Mouse (Mus musculus): ENCODE data around the gene Galc.

DNA sequence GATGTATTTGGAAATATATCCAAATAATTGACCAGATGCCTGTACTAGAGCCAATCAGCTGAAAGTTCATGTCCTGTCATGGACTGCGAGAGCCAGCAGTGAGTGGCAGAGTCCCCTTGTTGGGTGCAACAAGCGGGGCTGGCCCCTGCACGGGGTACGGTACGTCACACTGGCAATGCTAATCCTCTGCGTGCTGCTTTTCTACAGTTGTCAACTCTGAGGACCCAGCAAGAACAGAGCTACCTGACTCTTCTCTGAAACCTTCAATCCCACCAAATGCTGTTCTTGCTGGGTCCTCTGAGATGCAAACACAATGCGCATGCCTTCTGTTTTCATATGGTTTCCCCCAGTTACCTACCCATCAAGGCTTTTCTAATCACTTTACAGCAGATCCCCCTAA lies 45.9 kb downstream of the Galc start:
- TF ChIP-seq GATA1 (IDR thresholded peaks at IDR 0.05; ENCODE audit: borderline replicate concordance, low read length), result no peak
- no peak for TF ChIP-seq FLI1 (IDR thresholded peaks at IDR 0.05; ENCODE audit: low read length)

Measured in megakaryocyte, embryonic 14.5 days (primary cell).